Mouse (Mus musculus) kidney, embryonic 14.5 days (tissue): ENCODE data around the gene Gm21972. TPM values are rescaled to one million over a fixed set of nuclear protein-coding genes. Genes with fewer than 3 reads are reported as not detected.

Experiments used
- ATAC-seq: fragments of 200-750 bp; cut with Nextera tagmentation; 2 replicates; pipeline ENCODE4 v1.8.0; 2017; ENCODE audit warnings: moderate number of reproducible peaks, mild to moderate bottlenecking, moderate TSS enrichment, moderate library complexity; ENCODE audit not compliant: low FRiP score, low TSS enrichment
- H3K27ac ChIP-seq: fragments of 300-500 bp; sonication (generic); 2 replicates; pipeline ENCODE4 v1.5.1; 2014; ENCODE audit warnings: low read depth, mild to moderate bottlenecking, low read length, moderate library complexity, mixed read lengths
- H3K27me3 ChIP-seq: fragments of 300-500 bp; sonication (generic); 2 replicates; pipeline ENCODE4 v1.6.1; 2014; ENCODE audit warnings: mild to moderate bottlenecking, low read length; ENCODE audit not compliant: control insufficient read depth, insufficient read depth
- H3K36me3 ChIP-seq: fragments of 300-500 bp; sonication (generic); 2 replicates; pipeline ENCODE4 v1.6.1; 2014; ENCODE audit warnings: low read length, mixed read lengths; ENCODE audit not compliant: control insufficient read depth, insufficient read depth
- H3K4me1 ChIP-seq: fragments of 300-500 bp; sonication (generic); 2 replicates; pipeline ENCODE4 v1.6.1; 2014; ENCODE audit warnings: low read length, mixed read lengths; ENCODE audit not compliant: control insufficient read depth, insufficient read depth
- H3K4me2 ChIP-seq: fragments of 300-500 bp; sonication (generic); replicated peaks from 2 replicates; pipeline ENCODE4 v1.6.1; 2014; ENCODE audit warnings: low read depth, mild to moderate bottlenecking, low read length
- H3K4me3 ChIP-seq: fragments of 300-500 bp; sonication (generic); 2 replicates; pipeline ENCODE4 v1.5.1; 2014; ENCODE audit warnings: mild to moderate bottlenecking, low read length
- H3K9ac ChIP-seq: fragments of 300-500 bp; sonication (generic); 2 replicates; pipeline ENCODE4 v1.6.1; 2014; ENCODE audit warnings: low read depth, mild to moderate bottlenecking, low read length, moderate library complexity
- H3K9me3 ChIP-seq: fragments of 300-500 bp; sonication (generic); 2 replicates; pipeline ENCODE4 v1.6.1; 2016; ENCODE audit warnings: low read length; ENCODE audit not compliant: control insufficient read depth
- WGBS: fragments of 180-500 bp; shearing (Covaris S2); extraction: QIAGEN DNeasy Blood & Tissue Kit; methylation state at CpG from one replicate; pipeline ENCODE4 v1.1.7; 2014; 5-methylcytosine and 5-hydroxymethylcytosine counted together
- polyA plus RNA-seq: library from polyadenylated mRNA; unstranded; fragments of >200 nt; fragmentation: Nextera tagmentation; extraction: Ambion mirVana; gene quantifications from 2 replicates; pipeline ENCODE4 v1.2.1, GENCODE M21; 2014

Gene Gm21972
- polyA plus RNA-seq, 1 experiment from 2014 or later: 0.76 TPM

- no peak for ATAC-seq
- Histone ChIP-seq H3K9me3 (no peaks in the 10 kb centered on the region), H3K4me3 (no peak overlapping the region), H3K9ac (no peak overlapping the region), H3K36me3 (peaks cover 60% of the 10 kb centered on the region), H3K4me2 (no peak overlapping the region), H3K27me3 (no peaks in the 10 kb centered on the region), H3K27ac (no peak overlapping the region), H3K4me1 (no peaks in the 10 kb centered on the region)
- 88% methylated on average over 5 of the region's 5 CpGs for WGBS
Measured at GRCm38 (mm10) chr1:86199026-86199425, 65.6 kb downstream of the Gm21972 start.

GRCm38 (mm10) chr1:86201312-86201711 lies 67.9 kb downstream of the Gm21972 start:
- Histone ChIP-seq H3K4me3 (no peak overlapping the region), H3K4me1 (no peaks in the 10 kb centered on the region), H3K4me2 (no peak overlapping the region), H3K36me3 (peaks cover 51% of the 10 kb centered on the region), H3K9me3 (no peaks in the 10 kb centered on the region), H3K27me3 (no peaks in the 10 kb centered on the region), H3K9ac (no peak overlapping the region), H3K27ac (no peak overlapping the region)
- ATAC-seq: no peak

- Histone ChIP-seq H3K27ac (no peak overlapping the region), H3K9ac (no peak overlapping the region), H3K4me3 (no peak overlapping the region), H3K27me3 (no peaks in the 10 kb centered on the region), H3K4me2 (no peak overlapping the region), H3K36me3 (peaks cover 51% of the 10 kb centered on the region), H3K4me1 (no peaks in the 10 kb centered on the region), H3K9me3 (no peaks in the 10 kb centered on the region)
- 94% methylated on average over 9 of the region's 9 CpGs for WGBS
- ATAC-seq: no peak
Measured at GRCm38 (mm10) chr1:86202617-86203219, 69.3 kb downstream of the Gm21972 start.

- 87% methylated on average over 7 of the region's 7 CpGs for WGBS
- Histone ChIP-seq H3K4me2 (no peak overlapping the region), H3K27me3 (no peaks in the 10 kb centered on the region), H3K9me3 (no peaks in the 10 kb centered on the region), H3K4me3 (no peak overlapping the region), H3K9ac (no peak overlapping the region), H3K27ac (no peak overlapping the region), H3K36me3 (peaks cover 22% of the 10 kb centered on the region), H3K4me1 (no peaks in the 10 kb centered on the region)
- no peak for ATAC-seq
Measured at GRCm38 (mm10) chr1:86210676-86211075, 77.2 kb downstream of the Gm21972 start.

- ATAC-seq: no peak
- Histone ChIP-seq H3K27me3 (no peaks in the 10 kb centered on the region), H3K9ac (no peak overlapping the region), H3K4me2 (no peak overlapping the region), H3K4me1 (no peaks in the 10 kb centered on the region), H3K36me3 (peaks cover 22% of the 10 kb centered on the region), H3K4me3 (no peak overlapping the region), H3K9me3 (no peaks in the 10 kb centered on the region), H3K27ac (no peak overlapping the region)
- WGBS: 95% methylated on average over 1 of the region's 1 CpGs
Measured at GRCm38 (mm10) chr1:86211498-86211897, 78.1 kb downstream of the Gm21972 start.

Other genes starting within 250 kb of the Gm21972 start
- 145 and 179 TPM in 2 replicates for gene Itm2c, start 239.4 kb upstream of the Gm21972 start, polyA plus RNA-seq
- gene 4933407L21Rik, start 205.2 kb upstream of the Gm21972 start, polyA plus RNA-seq: 0.85 and 1.7 TPM in 2 replicates
- gene Gpr55, start 172.6 kb upstream of the Gm21972 start, polyA plus RNA-seq: 0.07 TPM in 1 of 2 replicates, not detected in the other
- gene Spata3, start 116.8 kb upstream of the Gm21972 start, polyA plus RNA-seq: 0.34 TPM in 1 of 2 replicates, not detected in the other
- 0.81 and 1.7 TPM in 2 replicates for gene 2810459M11Rik, start 87.8 kb upstream of the Gm21972 start, polyA plus RNA-seq
- gene Psmd1, start 69.2 kb upstream of the Gm21972 start, polyA plus RNA-seq: 135 and 207 TPM in 2 replicates
- gene Htr2b, start 21.7 kb upstream of the Gm21972 start, polyA plus RNA-seq: 1.2 and 1.3 TPM in 2 replicates
- gene Armc9, start 21.1 kb downstream of the Gm21972 start, polyA plus RNA-seq: 18.9 and 30.5 TPM in 2 replicates
- gene B3gnt7, start 169.2 kb downstream of the Gm21972 start, polyA plus RNA-seq: 5.3 and 8.1 TPM in 2 replicates
- 491 and 510 TPM in 2 replicates for gene Ncl, start 225.8 kb downstream of the Gm21972 start, polyA plus RNA-seq